Mouse (Mus musculus): Measurements from ENCODE around the gene Cdc42ep4. TPM values are rescaled to one million over a fixed set of nuclear protein-coding genes. Genes with fewer than 3 reads are reported as not detected.

Gene Cdc42ep4
- polyA plus RNA-seq (2012; rRNA removed), result 55.9 and 65.4 TPM in 2 replicates

DNA sequence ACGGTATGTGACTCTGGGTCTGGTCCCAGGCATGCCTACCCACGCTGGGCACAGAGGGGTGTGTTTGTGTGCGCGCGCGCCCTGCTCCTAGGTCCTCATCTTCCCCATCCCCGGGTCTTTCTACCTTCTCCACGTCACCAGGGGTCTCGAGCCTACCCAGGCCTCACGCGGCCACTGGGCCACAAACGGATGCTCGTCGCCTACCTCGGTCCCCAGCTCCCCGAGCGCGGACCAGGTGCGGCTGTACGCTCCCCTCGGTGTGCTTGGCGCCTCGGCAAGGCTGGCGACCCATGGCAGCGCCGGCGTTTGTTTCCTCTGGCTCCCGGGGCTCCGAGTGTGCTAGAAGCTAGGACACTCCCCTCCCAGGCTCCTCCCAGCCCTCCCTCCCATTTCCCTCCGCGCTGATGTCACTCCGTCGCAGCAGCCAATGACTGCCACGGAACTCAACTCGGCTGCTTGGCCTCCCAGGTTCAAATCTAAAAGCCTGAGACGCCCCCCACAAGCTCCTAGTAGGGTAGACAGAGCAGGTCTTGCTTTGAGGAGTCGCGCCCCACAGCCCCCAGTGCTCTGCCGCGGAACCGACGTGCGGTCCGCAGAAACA, at the start of gene Cdc42ep4:
Gene Cdc42ep4, minus strand, starts transcription at position 398 of the 601 bp plus-strand sequence.

DNA sequence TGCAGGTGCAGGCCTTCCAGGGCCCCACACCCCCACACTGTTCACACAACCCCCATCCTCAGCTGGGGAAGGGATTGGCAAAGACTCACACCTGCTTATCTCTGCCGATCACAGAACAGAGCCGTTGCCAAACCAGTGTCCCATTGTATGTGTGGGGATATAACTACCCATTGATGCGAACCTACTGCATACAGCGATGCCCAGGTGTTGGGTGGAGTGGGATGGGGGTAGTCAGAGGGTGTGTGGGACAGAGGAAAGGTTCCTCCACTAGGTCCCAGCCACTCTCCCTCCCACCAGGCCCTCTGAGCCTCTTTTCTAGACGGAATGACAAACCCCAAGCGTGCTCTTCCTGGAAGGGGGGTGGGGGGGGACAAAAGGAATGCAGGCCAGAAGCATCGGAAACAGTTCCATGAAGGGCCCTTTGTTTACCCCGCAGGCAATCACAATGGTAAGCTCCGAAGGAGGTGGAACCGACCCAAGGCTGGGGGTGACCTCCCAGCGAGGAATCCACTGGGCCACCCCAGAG, 41.9 kb downstream of the Cdc42ep4 start, which contains the start of gene Cpsf4l:
Gene Cpsf4l, minus strand, starts transcription at position 287 of the 526 bp plus-strand sequence.

DNA sequence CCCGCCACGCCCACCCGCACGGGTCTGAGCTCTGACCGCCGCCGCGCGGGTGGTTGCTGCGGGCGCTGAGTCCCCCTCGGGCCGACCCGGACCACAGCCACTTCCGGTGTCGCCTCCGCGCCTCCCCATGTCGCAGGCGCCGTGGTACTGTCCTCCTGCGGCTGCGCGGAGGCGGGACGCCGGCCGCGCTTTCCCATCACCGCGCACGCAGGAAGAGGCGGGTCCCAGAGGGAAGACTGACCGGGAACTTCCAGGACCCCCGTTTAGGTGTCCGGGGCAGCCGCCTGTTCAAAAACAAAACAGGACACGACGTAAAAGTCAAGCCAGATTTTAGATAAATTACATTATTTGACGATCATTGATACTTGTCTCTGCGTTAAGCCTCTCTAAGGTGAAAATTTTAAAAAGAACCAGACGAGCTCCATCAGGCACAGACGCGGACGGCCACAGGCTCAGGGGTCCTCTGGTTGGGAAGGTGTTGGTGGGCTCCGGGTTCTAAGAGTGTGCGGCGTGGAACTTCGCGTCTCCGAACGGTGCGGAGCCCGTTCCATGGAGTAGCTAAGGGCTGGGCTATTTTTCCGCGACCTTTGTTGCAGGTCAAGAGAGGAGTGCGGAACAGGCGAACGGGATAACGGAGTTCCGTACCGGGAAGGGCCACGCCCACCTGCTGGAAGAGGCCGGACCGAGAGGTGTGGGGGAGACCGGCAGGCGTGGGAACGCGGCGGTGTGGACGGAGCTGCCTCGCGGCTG, 67.5 kb downstream of the Cdc42ep4 start, which contains the start of the genes Fam104a and D11Wsu47e:
Gene Fam104a, minus strand, starts transcription at position 199 of the 750 bp plus-strand sequence.
Gene D11Wsu47e, plus strand, starts transcription at position 456 of the 750 bp plus-strand sequence.

Other genes starting within 250 kb of the Cdc42ep4 start
- 0.51 and 1.1 TPM in 2 replicates for gene Sstr2, start 132.5 kb downstream of the Cdc42ep4 start, polyA plus RNA-seq (2012; rRNA removed)
- gene Cog1, start 102.7 kb downstream of the Cdc42ep4 start, polyA plus RNA-seq (2012; rRNA removed), result 53.4 and 53.5 TPM in 2 replicates
- 24.7 and 36.0 TPM in 2 replicates for gene Slc39a11, start 101.8 kb downstream of the Cdc42ep4 start, polyA plus RNA-seq (2012; rRNA removed)
- 45.0 and 49.7 TPM in 2 replicates for gene Fam104a, start 67.7 kb downstream of the Cdc42ep4 start, polyA plus RNA-seq (2012; rRNA removed)
- 11.2 and 13.2 TPM in 2 replicates for gene D11Wsu47e, start 67.5 kb downstream of the Cdc42ep4 start, polyA plus RNA-seq (2012; rRNA removed)
- gene Cpsf4l, start 41.9 kb downstream of the Cdc42ep4 start, polyA plus RNA-seq (2012; rRNA removed), result 15.8 and 18.7 TPM in 2 replicates

Measured in ovary, adult 2 months (tissue).